Mouse (Mus musculus): ENCODE data around the gene Fn3k. TPM values are rescaled to one million over a fixed set of nuclear protein-coding genes. Genes with fewer than 3 reads are reported as not detected.

Fn3k gene
- polyA plus RNA-seq, 1 experiment from 2014 or later: 9.5 TPM

GRCm38 (mm10) chr11:121420830-121421552 lies 13.7 kb upstream of the Fn3k start, which contains the start of gene Fn3krp:
Gene Fn3krp (plus strand): TSS chr11:121421401.
- Histone ChIP-seq H3K4me1 (peaks cover 16% of the 10 kb centered on the region), H3K9ac (replicated peaks) (peak within 1 kb of the TSS; percentile 66), H3K27ac (replicated peaks) (peak within 1 kb of the TSS; percentile 78), H3K4me3 (replicated peaks) (peak within 1 kb of the TSS; percentile 70), H3K27me3 (replicated peaks) (no peaks in the 10 kb centered on the region), H3K9me3 (replicated peaks) (no peaks in the 10 kb centered on the region), H3K36me3 (no peaks in the 10 kb centered on the region), H3K4me2 (peak within 1 kb of the TSS; percentile 88)
- WGBS: under 1% methylated on average over 28 of the region's 28 CpGs
- ATAC-seq (ENCODE audit: low FRiP score): peak; percentile 100

GRCm38 (mm10) chr11:121421553-121422173 lies 13.1 kb upstream of the Fn3k start:
- no peaks in the 10 kb centered on the region for H3K27me3 ChIP-seq (replicated peaks)
- H3K36me3 ChIP-seq: 0 out of 2 replicates have a peak, but pooled peaks cover 2% of the 10 kb centered on the region
- peak overlapping the region; percentile 62 for H3K27ac ChIP-seq (replicated peaks)
- H3K4me3 ChIP-seq (replicated peaks): peak overlapping the region; percentile 70
- peaks cover 16% of the 10 kb centered on the region for H3K4me1 ChIP-seq
- under 1% methylated on average over 28 of the region's 28 CpGs for WGBS
- peak; percentile 80 for ATAC-seq (ENCODE audit: low FRiP score)
- no peaks in the 10 kb centered on the region for H3K9me3 ChIP-seq (replicated peaks)
- H3K9ac ChIP-seq (replicated peaks): peak overlapping the region; percentile 66
- H3K4me2 ChIP-seq: peak overlapping the region; percentile 88

GRCm38 (mm10) chr11:121433397-121433796 lies 1.3 kb upstream of the Fn3k start:
- Histone ChIP-seq H3K36me3 (peaks cover 12% of the 10 kb centered on the region), H3K9ac (replicated peaks) (no peak overlapping the region), H3K27me3 (replicated peaks) (no peaks in the 10 kb centered on the region), H3K4me1 (peaks cover 26% of the 10 kb centered on the region), H3K9me3 (replicated peaks) (no peaks in the 10 kb centered on the region), H3K27ac (replicated peaks) (no peak overlapping the region), H3K4me2 (no peak overlapping the region; the same call in 1 of the 2 replicates), H3K4me3 (replicated peaks) (no peak overlapping the region)
- no peak for ATAC-seq (ENCODE audit: low FRiP score)
- WGBS: 89% methylated on average over 4 of the region's 4 CpGs

GRCm38 (mm10) chr11:121437236-121437635 lies 2.5 kb downstream of the Fn3k start:
- ATAC-seq (ENCODE audit: low FRiP score): no peak
- Histone ChIP-seq H3K4me3 (replicated peaks) (no peak overlapping the region), H3K4me1 (peaks cover 26% of the 10 kb centered on the region), H3K27ac (replicated peaks) (no peak overlapping the region), H3K27me3 (replicated peaks) (no peaks in the 10 kb centered on the region), H3K9ac (replicated peaks) (no peak overlapping the region), H3K9me3 (replicated peaks) (no peaks in the 10 kb centered on the region), H3K4me2 (no peak overlapping the region), H3K36me3 (no peaks in the 10 kb centered on the region)
- WGBS: 83% methylated on average over 5 of the region's 5 CpGs

GRCm38 (mm10) chr11:121439686-121440292 lies 5.1 kb downstream of the Fn3k start:
- H3K4me1 ChIP-seq: peaks cover 10% of the 10 kb centered on the region
- no peak for ATAC-seq (ENCODE audit: low FRiP score)
- WGBS: 75% methylated on average over 5 of the region's 5 CpGs

GRCm38 (mm10) chr11:121441653-121442052 lies 6.9 kb downstream of the Fn3k start:
- no peaks in the 10 kb centered on the region for H3K27me3 ChIP-seq (replicated peaks)
- no peak overlapping the region for H3K9ac ChIP-seq (replicated peaks)
- no peaks in the 10 kb centered on the region; the same call in 1 of the 2 replicates for H3K4me1 ChIP-seq
- no peak overlapping the region for H3K4me2 ChIP-seq
- 89% methylated on average over 4 of the region's 4 CpGs for WGBS
- no peak overlapping the region for H3K4me3 ChIP-seq (replicated peaks)
- no peak overlapping the region for H3K27ac ChIP-seq (replicated peaks)
- H3K9me3 ChIP-seq (replicated peaks): no peaks in the 10 kb centered on the region
- no peak for ATAC-seq (ENCODE audit: low FRiP score)
- H3K36me3 ChIP-seq: no peaks in the 10 kb centered on the region

More at GRCm38 (mm10) chr11:121439686-121440292, 5.1 kb downstream of the Fn3k start:
- Histone ChIP-seq H3K36me3 (no peaks in the 10 kb centered on the region), H3K4me3 (replicated peaks) (no peak overlapping the region), H3K9ac (replicated peaks) (no peak overlapping the region), H3K4me2 (no peak overlapping the region), H3K27ac (replicated peaks) (no peak overlapping the region), H3K9me3 (replicated peaks) (no peaks in the 10 kb centered on the region), H3K27me3 (replicated peaks) (no peaks in the 10 kb centered on the region)

- ATAC-seq (ENCODE audit: low FRiP score): no peak
- Histone ChIP-seq H3K4me1 (no peaks in the 10 kb centered on the region; the same call in 1 of the 2 replicates), H3K27me3 (replicated peaks) (no peaks in the 10 kb centered on the region), H3K27ac (replicated peaks) (no peak overlapping the region), H3K4me3 (replicated peaks) (no peak overlapping the region), H3K9me3 (replicated peaks) (no peaks in the 10 kb centered on the region), H3K9ac (replicated peaks) (no peak overlapping the region), H3K36me3 (no peaks in the 10 kb centered on the region), H3K4me2 (no peak overlapping the region)
- WGBS: 78% methylated on average over 2 of the region's 2 CpGs
Measured at GRCm38 (mm10) chr11:121442076-121442475, 7.4 kb downstream of the Fn3k start.

- whole genome bisulfite sequencing: 14% methylated on average over 9 of the region's 9 CpGs
- Histone ChIP-seq H3K36me3 (no peaks in the 10 kb centered on the region), H3K4me3 (replicated peaks) (peak overlapping the region; percentile 80), H3K4me1 (peaks cover 25% of the 10 kb centered on the region), H3K9ac (replicated peaks) (peak overlapping the region; percentile 71), H3K27me3 (replicated peaks) (no peaks in the 10 kb centered on the region), H3K9me3 (replicated peaks) (no peaks in the 10 kb centered on the region), H3K27ac (replicated peaks) (peak overlapping the region; percentile 83), H3K4me2 (peak overlapping the region; percentile 75)
- ATAC-seq (ENCODE audit: low FRiP score): peak; percentile 26
Measured at GRCm38 (mm10) chr11:121451216-121451726, 16.6 kb downstream of the Fn3k start.

- Histone ChIP-seq H3K4me2 (peak within 1 kb of the TSS; percentile 75), H3K9ac (replicated peaks) (peak within 1 kb of the TSS; percentile 71), H3K27ac (replicated peaks) (peak within 1 kb of the TSS; percentile 83), H3K4me1 (peaks cover 25% of the 10 kb centered on the region), H3K9me3 (replicated peaks) (no peaks in the 10 kb centered on the region), H3K4me3 (replicated peaks) (peak within 1 kb of the TSS; percentile 80), H3K36me3 (no peaks in the 10 kb centered on the region), H3K27me3 (replicated peaks) (no peaks in the 10 kb centered on the region)
- WGBS: under 1% methylated on average over 58 of the region's 58 CpGs
- peak; percentile 95 for ATAC-seq (ENCODE audit: low FRiP score)
Measured at GRCm38 (mm10) chr11:121451753-121452635, 17.3 kb downstream of the Fn3k start, which contains the start of gene Tbcd. Gene Tbcd (plus strand): TSS chr11:121451949.

- Histone ChIP-seq H3K27ac (replicated peaks) (no peak overlapping the region), H3K4me1 (peaks cover 13% of the 10 kb centered on the region), H3K9me3 (replicated peaks) (no peaks in the 10 kb centered on the region), H3K27me3 (replicated peaks) (no peaks in the 10 kb centered on the region), H3K36me3 (peaks cover 48% of the 10 kb centered on the region), H3K4me3 (replicated peaks) (no peak overlapping the region), H3K9ac (replicated peaks) (no peak overlapping the region), H3K4me2 (no peak overlapping the region)
- ATAC-seq (ENCODE audit: low FRiP score): no peak
- 96% methylated on average over 3 of the region's 3 CpGs for WGBS
Measured at GRCm38 (mm10) chr11:121457874-121458273, 23.2 kb downstream of the Fn3k start.

- Histone ChIP-seq H3K4me3 (replicated peaks) (no peak overlapping the region), H3K4me1 (no peaks in the 10 kb centered on the region), H3K4me2 (no peak overlapping the region), H3K27ac (replicated peaks) (no peak overlapping the region), H3K9ac (replicated peaks) (no peak overlapping the region), H3K27me3 (replicated peaks) (no peaks in the 10 kb centered on the region), H3K36me3 (peaks cover 57% of the 10 kb centered on the region), H3K9me3 (replicated peaks) (no peaks in the 10 kb centered on the region)
- no peak for ATAC-seq (ENCODE audit: low FRiP score)
- 93% methylated on average over 6 of the region's 6 CpGs for WGBS
Measured at GRCm38 (mm10) chr11:121467408-121467807, 32.7 kb downstream of the Fn3k start.

All from neural tube, embryonic 15.5 days (tissue).